Mouse (Mus musculus) heart, adult 18-20 months (tissue): Measurements from ENCODE around the gene Cbx7. TPM values are rescaled to one million over a fixed set of nuclear protein-coding genes. Genes with fewer than 3 reads are reported as not detected.

Experiments used
- DNase-seq, 2 experiments: peaks; one replicate each; pipeline ENCODE4 v3.0.0; 2021 to 2022; ENCODE audit warnings: mixed read lengths in 1 of 2
- total RNA-seq, 2 experiments: library from RNA; stranded (reverse); gene quantifications; 2 replicates each; pipeline ENCODE4 v1.2.3; 2021

The Cbx7 gene
- total RNA-seq, 2 experiments from 2014 or later: 17.8 to 29.8 TPM

DNA sequence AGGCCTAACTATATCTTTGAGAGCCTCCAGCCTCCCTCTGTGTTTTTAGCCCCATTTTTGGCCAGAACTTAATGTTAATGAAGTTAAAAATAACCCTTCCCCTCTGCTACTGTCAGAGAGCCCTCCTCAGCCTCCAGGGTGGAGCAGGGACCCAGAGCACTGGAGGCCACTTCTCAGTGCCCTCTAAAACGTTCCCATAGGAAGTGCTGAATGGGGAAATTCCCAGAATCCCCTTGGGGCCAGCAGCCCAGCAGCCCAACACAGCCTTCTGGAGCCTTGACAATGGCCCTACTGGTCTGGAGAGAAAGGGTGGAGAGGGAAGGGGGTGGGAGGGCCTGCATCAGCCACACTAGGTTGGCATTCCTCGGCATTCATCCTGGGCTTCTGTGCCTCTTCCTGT is 32.7 kb upstream of the Cbx7 start:
- peak in 1 of 2 experiments; percentile 52 for DNase-seq

DNA sequence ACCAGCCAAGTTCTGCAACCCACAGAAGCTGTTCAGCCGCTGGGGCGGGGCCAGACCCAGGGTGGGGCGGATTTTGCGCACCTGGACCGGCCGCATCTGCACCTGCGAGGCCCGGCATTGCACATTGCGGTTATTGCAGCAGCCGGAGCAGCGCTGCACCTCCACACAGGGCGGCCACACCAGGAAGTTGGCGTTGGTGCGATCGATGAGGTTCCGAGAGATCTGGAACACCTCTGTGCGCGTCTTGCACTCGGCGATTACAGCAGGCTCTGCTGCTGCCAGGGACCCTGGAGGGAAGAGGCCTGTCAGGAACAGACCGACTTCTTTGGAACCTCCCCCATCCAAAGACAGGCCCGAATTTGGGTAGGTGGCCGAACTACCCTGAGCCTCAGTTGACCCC is 30.7 kb upstream of the Cbx7 start:
- DNase-seq: no peak

DNA sequence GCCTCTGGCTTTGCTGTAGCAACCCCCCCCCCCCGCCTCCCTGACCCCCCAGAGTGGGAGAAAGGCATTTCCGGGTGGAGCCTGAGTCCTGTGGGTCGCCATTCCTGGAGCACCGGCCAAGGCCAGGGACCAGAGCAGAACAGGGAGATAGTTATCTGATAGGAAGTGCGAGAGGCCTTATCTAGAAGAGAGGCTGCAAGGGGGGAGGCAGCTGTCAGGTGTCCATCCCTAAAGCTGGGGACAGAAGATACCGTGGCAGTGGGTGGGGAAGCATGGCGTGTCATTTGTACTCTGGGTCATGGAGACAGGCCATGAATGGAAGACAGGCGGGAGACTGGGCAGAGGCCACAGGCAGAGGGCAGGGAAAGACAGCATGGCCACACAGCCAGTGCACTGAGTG is 29.8 kb upstream of the Cbx7 start:
- DNase-seq: peak; percentile 45 to 78

DNA sequence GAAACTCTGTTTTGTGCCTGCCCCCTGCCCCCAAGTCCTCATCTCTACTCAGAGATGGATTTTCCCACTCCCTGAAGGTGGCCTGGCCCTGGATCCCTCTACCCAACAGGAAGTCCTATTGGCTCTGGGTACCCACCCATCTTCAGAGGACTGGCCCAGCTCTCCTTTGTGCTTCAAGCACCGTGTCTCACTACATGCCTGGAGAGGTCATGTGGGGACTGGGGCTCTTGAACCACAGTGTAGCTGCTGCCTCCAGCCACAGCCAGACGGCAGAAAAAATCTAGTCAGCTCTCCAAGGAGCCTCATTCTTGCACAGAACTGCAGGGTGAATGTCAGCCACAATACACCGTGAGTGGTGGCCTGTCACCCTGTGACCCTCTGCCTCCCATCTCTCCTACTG is 27.1 kb upstream of the Cbx7 start:
- no peak for DNase-seq

DNA sequence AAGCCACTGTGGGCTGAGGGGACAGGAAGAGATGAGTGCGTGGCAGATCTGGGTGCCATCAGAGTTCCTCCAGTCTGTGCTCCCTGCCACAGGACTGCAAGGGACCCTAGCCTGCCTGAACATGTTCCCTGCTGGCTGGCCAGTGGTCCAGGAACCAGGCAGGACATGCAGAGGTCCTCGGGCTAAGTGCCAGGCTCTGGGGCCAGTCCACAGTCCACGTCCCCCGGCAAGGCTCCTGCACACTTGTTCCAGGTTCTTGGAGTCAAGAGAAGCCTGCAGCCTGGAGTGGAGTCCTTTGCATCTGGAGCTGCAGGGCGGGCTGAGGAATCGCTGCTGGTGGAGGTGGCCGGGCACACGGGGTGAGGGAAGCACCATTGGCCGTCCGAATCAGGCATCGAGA is 25.9 kb upstream of the Cbx7 start:
- DNase-seq: no peak

DNA sequence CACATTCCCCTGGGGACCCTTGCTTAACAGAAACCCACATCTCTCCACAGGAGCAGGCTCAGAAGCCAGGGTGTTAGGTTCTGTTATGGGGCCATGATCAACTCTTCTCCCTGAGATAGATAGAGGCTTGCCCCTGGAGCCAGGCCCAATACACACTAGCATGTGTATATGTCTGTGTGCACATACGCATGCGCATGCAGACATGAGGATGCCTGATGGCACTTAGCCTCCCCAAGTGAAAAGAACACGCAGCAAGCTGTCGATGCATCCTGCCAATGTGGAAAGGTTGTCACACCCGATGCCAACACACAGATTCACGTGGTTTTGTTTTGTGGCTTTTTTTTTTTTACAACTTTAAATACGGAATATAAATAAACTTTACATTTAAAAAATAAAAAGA is 24.6 kb upstream of the Cbx7 start:
- DNase-seq: no peak

DNA sequence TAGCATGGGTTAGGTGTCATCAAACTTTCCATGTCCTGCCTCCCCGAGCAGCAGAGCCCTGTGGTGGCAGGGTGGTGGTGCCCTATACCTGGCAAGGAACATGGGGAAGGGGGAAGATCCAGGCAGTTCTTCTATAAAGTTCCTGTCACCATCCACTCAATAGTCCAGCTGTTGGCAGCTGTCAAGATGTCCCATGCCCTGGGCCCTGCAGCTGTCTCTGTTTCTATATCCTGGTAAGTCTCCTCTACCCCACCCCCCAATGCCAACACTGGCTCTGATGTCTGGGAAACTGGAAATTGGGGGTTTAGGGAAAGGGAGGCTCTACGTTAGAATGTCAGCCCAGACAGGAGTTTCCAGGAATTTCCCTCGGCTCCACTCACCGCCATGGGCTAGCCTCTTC is 23.6 kb upstream of the Cbx7 start:
- no peak for DNase-seq

DNA sequence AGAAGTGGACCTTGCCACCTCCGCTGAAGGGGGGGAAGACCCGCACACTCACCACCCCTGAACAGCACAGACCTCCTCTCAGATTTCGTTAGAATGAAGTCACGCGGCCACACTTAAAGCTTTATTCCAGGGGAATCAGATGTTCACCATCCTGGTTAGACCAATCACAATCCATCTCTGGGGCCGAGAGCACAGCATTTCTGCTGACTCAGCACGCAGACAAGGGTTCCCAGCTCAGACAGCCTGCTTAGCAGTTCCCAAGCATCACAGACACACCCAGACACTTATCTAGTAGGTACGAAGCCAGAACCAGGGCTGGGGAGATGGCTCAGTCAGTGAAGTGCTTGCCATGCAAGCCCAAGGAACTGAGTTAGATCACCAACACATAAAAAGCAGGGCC is 15.3 kb upstream of the Cbx7 start:
- no peak for DNase-seq

DNA sequence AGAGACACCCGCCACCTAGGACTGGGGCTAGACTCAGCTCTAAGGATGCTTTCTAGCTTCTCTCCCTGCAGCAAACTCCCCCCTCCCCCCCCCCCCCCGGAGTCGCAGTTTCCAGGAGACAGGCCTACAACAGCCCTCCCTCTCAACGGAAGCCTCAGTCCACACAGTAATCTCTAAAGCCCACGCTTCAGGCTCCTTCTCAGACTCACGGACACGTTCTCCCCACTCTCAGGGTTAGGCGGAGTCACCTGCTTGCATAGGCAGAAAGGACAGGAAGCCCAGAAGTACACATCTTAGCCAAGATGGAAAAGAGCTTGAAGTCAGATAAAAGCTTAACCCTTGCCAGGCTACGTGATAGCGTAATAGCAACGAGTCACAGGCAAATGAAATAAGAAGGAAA is 14.6 kb upstream of the Cbx7 start:
- DNase-seq: no peak

DNA sequence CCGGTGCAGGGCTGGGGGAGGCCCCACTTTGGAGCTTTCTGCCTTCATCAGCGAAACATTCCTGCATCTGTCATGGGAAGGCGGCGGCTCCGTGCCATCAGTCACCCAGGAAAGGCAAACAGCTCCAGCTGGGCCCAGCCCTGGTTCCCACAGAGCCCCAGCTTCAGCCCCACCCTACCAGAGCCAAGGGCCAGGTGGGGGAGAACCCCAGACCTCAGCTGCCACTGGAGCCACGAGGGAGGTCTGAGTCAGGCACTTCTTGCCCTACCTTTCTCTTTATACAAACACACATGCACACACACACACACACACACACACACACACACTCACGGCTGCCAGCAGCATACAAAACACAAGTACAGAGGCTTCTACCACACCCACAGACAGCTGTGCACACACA is 13.2 kb upstream of the Cbx7 start:
- no peak for DNase-seq

DNA sequence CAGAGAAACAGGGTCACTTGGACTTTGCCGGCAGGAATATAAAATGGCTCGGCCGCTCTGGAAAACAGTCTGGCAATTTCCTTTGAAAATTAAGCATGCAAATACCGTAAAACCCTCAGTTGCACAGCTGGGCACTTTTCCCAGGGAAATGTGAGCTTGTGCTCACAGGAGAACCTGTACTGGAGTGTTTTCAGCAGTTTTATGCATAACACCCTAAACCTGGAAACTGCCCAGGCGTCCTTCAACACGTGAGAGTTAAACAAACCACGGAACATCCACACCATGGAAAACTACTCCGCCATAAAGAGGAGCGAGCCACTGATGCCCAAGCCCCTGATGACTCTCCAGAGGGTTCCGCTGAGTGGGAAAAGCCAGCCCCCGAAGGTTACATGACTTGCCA is 9.8 kb upstream of the Cbx7 start:
- DNase-seq: no peak

DNA sequence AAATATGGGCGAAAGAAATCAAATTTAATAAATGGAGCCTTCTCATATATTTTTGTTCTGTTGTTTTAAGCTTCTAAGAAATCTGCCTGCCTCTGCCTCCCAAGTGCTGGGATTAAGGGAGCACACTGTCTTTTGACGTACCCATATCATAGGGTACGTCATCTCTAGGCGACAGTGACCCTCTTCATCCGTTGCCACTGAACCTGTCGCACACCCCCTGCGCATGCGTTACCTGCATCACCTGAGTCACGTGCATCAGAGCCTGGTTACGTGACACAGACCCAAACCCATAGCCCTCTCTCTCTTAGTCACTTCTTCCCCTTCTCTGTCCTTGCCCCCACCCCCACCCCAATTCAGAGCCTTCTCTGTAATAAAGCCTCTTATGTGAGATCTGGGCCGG is 1.3 kb upstream of the Cbx7 start:
- no peak for DNase-seq

DNA sequence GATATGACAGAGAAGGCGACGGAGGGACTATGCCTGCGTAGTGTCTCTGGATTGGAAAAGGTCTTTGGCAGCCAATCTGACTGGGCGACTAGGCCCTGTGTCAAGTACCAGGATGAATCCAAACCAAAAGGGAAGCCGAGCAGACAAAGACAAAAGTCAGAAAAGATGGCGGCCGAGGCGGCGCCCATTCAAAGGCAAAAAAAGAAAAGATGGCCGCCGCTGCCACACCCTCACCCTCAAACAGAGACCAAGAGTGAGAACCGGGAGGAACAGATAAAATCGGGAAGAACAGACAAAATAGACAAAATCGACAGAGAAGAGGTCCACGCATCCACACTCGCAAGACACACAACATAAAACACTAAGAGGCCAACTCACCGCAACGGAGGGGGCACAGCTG is 428 bp downstream of the Cbx7 start:
- DNase-seq: no peak

DNA sequence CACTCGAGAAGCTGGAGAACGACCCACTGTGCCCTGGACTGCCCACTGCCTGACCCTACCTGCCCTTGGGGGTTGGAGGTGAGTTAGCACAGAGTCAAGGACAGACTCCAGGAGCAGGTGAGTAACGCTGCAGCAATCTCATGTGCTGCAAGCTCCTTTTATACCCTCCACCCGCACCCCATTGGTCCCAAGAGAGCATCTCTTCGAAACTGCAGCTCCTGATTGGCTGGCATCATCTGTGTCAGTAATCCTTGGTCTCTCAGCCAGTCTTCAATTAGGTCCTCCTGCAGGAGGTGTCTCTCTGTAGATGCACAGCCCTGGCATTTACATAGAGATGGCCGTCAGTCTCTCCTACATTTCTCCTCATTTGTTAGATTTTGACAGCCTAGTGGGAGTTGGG is 3.6 kb downstream of the Cbx7 start:
- DNase-seq: no peak

DNA sequence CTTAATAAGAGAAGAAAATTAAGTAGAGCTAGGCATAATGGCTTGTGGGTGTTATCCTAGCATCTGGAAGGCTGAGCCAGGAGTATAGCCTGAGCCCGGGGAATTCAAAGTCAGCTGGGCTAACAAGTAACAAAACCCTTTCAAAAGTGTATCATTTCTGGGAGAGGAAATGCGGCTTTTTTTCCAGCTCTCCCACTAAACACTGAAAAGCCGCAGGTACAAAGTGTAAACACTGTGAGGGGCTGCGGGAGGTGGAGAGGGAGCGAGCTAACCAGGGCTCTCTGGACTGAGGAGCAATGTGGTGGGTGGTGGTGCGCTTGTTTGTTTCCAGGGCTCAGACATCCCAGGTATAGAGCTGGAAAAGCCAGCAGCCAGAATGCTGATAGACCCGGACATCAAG is 6.5 kb downstream of the Cbx7 start:
- DNase-seq: no peak

DNA sequence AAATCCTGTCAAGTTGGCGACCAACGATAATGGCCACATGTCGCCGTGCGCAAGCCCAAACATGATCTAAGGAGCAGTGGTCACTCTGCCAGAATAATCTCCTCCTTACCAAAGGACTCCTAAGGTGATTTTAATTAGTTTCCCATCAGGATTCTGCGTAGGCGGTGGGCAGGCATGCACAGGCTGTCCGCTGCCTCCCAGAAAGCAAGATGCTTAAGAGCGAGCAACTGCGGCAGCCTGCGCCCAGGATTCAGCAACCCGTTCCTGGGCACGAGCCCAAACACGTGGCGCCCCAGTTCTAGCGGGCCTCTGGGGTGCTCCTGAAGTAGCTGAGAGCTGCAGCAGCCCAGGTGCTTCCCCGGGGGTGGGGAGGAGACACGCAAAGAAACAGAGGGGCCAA is 8.3 kb downstream of the Cbx7 start:
- DNase-seq: no peak

DNA sequence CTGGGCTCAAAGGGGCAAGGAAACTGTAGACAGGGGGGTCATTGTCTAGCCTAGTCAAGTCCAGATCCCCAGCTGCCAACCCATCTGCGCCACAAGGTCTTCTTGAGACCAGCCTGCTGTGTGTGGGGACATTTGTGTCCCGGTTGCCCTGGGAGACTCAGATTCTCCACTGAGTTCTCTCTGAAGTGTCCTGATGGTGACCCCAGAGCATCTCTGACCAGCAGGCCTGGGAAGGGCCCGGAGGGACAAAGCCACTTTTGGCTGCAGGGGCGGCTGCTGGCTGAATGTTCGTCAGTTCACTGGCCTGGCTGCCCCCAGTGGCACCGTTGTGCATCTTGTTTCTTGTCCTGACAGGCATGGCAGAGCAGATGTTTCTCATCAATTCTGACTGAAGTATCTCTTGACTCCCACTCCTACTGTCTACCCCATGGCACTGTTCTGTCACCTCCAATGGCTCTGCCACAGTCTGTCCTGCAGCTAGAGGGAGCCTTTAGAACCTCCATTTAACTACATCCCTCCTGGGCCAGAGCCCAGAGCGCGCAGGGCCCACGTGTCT is 9.5 kb downstream of the Cbx7 start:
- DNase-seq: peak; percentile 43 to 45

DNA sequence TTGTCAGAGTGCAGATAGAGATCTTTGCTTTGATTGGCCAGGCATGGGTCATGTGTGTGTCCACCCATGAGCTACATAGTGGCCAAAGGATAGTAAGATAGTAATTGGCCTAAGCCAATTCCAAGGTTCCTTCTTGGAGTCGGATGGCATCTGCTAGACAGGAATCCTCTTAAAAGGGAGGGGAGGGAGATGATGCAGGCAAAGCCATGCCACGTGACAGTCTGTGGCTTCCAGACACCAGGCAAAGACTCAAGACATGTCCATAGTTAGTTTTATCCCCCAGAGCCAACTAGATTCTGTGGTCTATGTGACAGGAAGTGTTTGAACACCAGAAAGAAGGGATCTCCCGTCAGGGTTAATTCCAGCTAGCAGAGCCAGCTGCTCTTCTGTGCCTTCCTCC is 12.5 kb downstream of the Cbx7 start:
- no peak for DNase-seq

DNA sequence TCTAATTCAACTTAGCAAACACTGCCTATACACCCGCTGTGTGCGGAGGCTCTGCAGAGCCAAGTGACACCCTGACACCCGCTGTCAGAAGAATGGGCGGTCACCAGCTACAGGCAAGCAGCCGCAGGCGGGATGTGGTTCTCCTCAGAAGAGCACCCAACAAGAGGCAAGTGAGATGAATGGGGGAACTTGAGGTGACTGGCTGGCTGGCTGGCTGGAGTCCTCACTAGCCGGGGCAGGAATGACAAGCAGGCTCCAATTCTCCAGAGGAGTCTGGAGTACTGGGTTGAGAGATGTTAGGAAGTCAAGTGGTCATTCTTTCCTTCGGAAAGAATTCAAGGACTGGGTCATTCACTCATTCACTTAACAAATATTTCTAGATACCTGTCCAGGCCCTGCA is 14.4 kb downstream of the Cbx7 start:
- DNase-seq: no peak

DNA sequence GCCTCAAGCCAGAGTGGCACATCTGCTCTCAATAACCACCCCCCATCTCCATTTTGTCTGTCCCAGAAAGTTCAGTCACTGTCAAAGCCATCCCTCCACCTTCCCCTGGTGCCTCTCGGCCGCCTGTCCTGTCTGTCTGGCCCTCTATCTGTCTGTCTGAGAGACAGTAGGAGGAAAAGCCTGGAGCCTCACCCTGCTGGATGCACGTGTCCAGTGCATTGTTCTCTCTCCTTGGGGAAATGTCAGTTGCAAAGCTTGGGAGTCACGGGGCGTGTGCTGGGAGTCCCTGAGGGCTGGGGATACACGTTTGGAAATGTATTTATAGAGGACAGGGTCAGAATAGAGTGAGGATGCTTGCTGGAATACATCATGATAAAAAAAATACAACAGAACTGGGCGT is 17.4 kb downstream of the Cbx7 start:
- peak; percentile 42 to 71 for DNase-seq

DNA sequence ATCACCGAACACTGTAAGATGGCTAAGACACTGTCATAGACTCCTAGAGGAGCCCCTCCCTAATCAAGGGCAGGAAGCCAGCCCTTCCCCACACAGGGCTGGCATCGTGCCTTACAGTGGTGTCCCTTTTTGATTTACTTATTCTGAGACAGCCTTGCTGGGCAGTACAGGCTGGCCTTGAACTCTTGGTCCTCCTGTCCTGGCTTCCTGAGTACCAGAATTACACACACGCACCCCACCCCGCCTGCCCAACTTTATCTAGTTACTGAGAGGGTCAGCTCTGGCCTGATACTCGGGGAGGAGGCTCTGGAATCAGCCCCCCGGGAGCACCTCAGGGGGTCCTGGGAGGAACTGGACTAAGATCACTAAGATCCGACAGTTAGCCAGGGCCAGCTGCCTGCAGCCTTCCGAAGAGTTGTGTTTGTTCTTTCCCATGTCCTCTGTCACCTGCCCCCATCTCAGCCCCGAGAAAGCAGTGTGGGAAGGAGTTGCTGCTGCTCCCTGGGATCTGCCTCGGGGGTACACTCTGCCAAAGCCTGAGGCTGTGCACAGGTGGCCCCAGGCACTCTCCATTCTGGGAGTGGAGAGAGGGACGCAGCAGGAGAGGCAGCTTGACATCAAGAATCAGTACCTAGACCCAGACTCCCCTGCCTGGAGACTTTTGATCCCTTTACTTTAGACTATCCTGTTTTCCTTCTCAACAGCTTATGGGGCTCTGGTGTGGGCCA is 18.3 kb downstream of the Cbx7 start:
- peak in 1 of 2 experiments; percentile 41 for DNase-seq

DNA sequence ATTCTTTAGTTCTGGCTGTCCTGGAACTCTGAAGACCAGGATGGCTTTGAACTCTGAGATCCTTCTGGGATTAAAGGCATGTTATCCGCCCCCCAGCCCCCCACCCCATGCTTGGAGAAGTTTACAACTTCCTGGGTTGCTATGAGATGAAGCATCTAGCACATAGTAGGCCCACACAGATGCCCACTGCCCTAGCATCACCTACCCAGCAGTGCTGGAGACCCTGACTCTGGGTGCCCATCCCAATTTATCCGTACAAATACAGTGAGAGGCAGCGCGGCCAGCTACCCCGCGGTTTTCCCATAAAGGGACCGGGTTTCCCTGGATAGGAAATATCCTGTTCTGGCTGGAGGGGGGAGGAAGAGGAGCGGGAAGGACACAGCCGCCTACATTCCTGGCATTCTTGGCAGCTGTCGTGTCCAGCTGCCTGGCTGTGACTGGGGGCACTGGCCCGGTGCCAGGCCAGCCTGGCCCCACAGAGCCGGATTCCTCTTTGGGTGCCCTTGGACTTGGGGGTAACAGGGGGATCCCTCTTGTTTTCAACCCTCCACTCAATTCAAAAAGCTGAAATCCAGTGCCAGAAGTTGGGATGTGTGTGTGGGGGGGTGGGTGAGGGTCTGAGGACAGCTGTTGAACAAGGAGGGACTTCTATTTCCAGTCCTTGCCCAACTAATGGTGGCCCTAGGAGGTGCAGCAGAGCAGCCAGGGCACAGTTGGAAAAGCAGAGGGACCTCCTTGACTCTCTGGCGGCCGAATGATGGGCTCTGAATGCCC is 19.0 kb downstream of the Cbx7 start:
- peak; percentile 53 to 73 for DNase-seq

DNA sequence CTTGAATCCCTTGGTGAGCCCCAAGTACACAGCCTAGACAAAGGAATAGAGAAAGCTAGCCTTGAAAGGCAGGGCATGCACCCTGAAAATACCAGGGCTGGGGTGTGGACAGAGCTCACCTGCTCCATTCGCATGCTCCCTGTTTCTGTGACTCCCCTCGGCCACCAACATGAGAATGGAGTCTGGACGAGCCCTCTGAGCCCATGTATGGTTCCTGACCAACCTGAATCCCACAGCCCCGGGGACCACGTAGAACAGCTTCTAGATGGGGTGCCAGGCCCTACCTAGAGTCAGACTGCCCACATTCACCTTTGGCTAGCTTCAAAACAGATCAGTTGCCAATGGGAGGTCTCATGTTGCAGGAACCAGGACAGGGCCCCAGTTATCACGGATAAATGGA is 19.7 kb downstream of the Cbx7 start:
- peak in 1 of 2 experiments; percentile 29 for DNase-seq
